Mouse (Mus musculus) MEL (cell line): Measurements from ENCODE around the gene Fmnl1. TPM values are rescaled to one million over a fixed set of nuclear protein-coding genes. Genes with fewer than 3 reads are reported as not detected.

Experiments
- DNase-seq: peaks from one replicate; pipeline ENCODE4 v3.0.0; 2011; ENCODE audit warnings: low read depth, low spot score
- H3K27ac ChIP-seq: 2 replicates; pipeline ENCODE4 v1.5.1; 2012; ENCODE audit warnings: low read depth, mild to moderate bottlenecking, control low read depth, low read length, moderate library complexity; ENCODE audit not compliant: control insufficient read depth
- H3K27me3 ChIP-seq, 2 experiments: fragments of 150-350 bp in 1 of 2; sonication (generic) in 1 of 2; 2 replicates each; pipeline ENCODE4 v1.6.1; 2012; ENCODE audit warnings: low read length in 2 of 2, mild to moderate bottlenecking in 2 of 2, improper control_type of control experiment in 1 of 2, moderate library complexity in 1 of 2; ENCODE audit not compliant: insufficient read depth in 2 of 2, control insufficient read depth in 1 of 2
- H3K36me3 ChIP-seq, 2 experiments: 2 replicates each; pipeline ENCODE4 v1.6.1; 2012 to 2014; ENCODE audit warnings: low read length in 2 of 2, improper control_type of control experiment in 1 of 2, inconsistent platforms in 1 of 2, mild to moderate bottlenecking in 1 of 2; ENCODE audit not compliant: insufficient read depth in 2 of 2, control insufficient read depth in 1 of 2
- H3K4me1 ChIP-seq, 2 experiments: fragments of 150-350 bp in 1 of 2; sonication (generic) in 1 of 2; 2 replicates each; pipeline ENCODE4 v1.6.1; 2012; ENCODE audit warnings: low read length in 2 of 2, improper control_type of control experiment in 1 of 2, mild to moderate bottlenecking in 1 of 2; ENCODE audit not compliant: insufficient read depth in 2 of 2, control insufficient read depth in 1 of 2
- H3K4me3 ChIP-seq, 2 experiments: fragments of 150-350 bp in 1 of 2; sonication (generic) in 1 of 2; 2 replicates each; pipeline ENCODE4 v1.5.1; 2012; ENCODE audit warnings: low read depth in 2 of 2, low read length in 2 of 2, mild to moderate bottlenecking in 2 of 2, moderate library complexity in 2 of 2, control low read depth in 1 of 2, improper control_type of control experiment in 1 of 2; ENCODE audit not compliant: control insufficient read depth in 1 of 2, insufficient read depth in 1 of 2
- H3K79me2 ChIP-seq: 2 replicates; pipeline ENCODE4 v1.6.1; 2012; ENCODE audit warnings: mild to moderate bottlenecking, low read length, moderate library complexity; ENCODE audit not compliant: control insufficient read depth, poor library complexity, insufficient read depth
- H3K9ac ChIP-seq: 2 replicates; pipeline ENCODE4 v1.6.1; 2012; ENCODE audit warnings: low read depth, mild to moderate bottlenecking, control low read depth, low read length, moderate library complexity; ENCODE audit not compliant: control insufficient read depth, poor library complexity, severe bottlenecking
- H3K9me3 ChIP-seq: fragments of 150-350 bp; sonication (generic); replicated peaks from 2 replicates; pipeline ENCODE4 v1.6.1; 2012; ENCODE audit warnings: mild to moderate bottlenecking, low read length, improper control_type of control experiment, moderate library complexity; ENCODE audit not compliant: insufficient read depth
- BHLHE40 ChIP-seq: IDR thresholded peaks from 2 replicates; pipeline ENCODE4 v1.6.1; 2012; ENCODE audit warnings: low read depth, mild to moderate bottlenecking, inconsistent platforms, low read length, improper control_type of control experiment, borderline replicate concordance
- CHD2 ChIP-seq: IDR thresholded peaks from 2 replicates; pipeline ENCODE4 v1.6.1; 2011; ENCODE audit warnings: low read length, improper control_type of control experiment
- E2F4 ChIP-seq: IDR thresholded peaks from 2 replicates; pipeline ENCODE4 v1.6.1; 2011; ENCODE audit warnings: low read depth, low read length, improper control_type of control experiment, borderline replicate concordance
- EP300 ChIP-seq, 2 experiments: IDR thresholded peaks; 2 replicates each; pipeline ENCODE4 v1.6.1; 2011; ENCODE audit warnings: improper control_type of control experiment in 2 of 2, low read length in 2 of 2, low read depth in 1 of 2, mild to moderate bottlenecking in 1 of 2
- GABPA ChIP-seq: IDR thresholded peaks from 2 replicates; pipeline ENCODE4 v1.6.1; 2012; ENCODE audit warnings: low read depth, mild to moderate bottlenecking, inconsistent platforms, low read length, improper control_type of control experiment, moderate library complexity
- GATA1 ChIP-seq: IDR thresholded peaks from 2 replicates; pipeline ENCODE4 v1.6.1; 2011; ENCODE audit warnings: low read depth, low read length, improper control_type of control experiment
- MAX ChIP-seq: IDR thresholded peaks from 2 replicates; pipeline ENCODE4 v1.6.1; 2011; ENCODE audit warnings: low read length, improper control_type of control experiment
- MAZ ChIP-seq: IDR thresholded peaks from 2 replicates; pipeline ENCODE4 v1.6.1; 2012; ENCODE audit warnings: low read depth, mild to moderate bottlenecking, inconsistent platforms, low read length, improper control_type of control experiment
- MEF2A ChIP-seq: IDR thresholded peaks from 2 replicates; pipeline ENCODE4 v1.6.1; 2014; ENCODE audit warnings: low read depth, mild to moderate bottlenecking, inconsistent platforms, low read length, improper control_type of control experiment; ENCODE audit not compliant: poor library complexity, insufficient replicate concordance, severe bottlenecking; ENCODE audit errors: extremely low read depth
- MXI1 ChIP-seq: IDR thresholded peaks from 2 replicates; pipeline ENCODE4 v1.6.1; 2011; ENCODE audit warnings: mild to moderate bottlenecking, low read depth, low read length, improper control_type of control experiment
- POLR2A ChIP-seq, 2 experiments: IDR thresholded peaks; 2 replicates each; pipeline ENCODE4 v1.6.1; 2011 to 2012; ENCODE audit warnings: low read length in 2 of 2, mild to moderate bottlenecking in 2 of 2, control low read depth in 1 of 2, improper control_type of control experiment in 1 of 2, low read depth in 1 of 2, moderate library complexity in 1 of 2; ENCODE audit not compliant: control insufficient read depth in 1 of 2, insufficient read depth in 1 of 2, poor library complexity in 1 of 2
- POLR2AphosphoS5 ChIP-seq: IDR thresholded peaks from 2 replicates; pipeline ENCODE4 v1.6.1; 2012; ENCODE audit warnings: low read depth, borderline replicate concordance, mild to moderate bottlenecking, inconsistent platforms, low read length, moderate library complexity, mixed read lengths
- RAD21 ChIP-seq: IDR thresholded peaks from 2 replicates; pipeline ENCODE4 v1.6.1; 2011; ENCODE audit warnings: mild to moderate bottlenecking, low read depth, low read length, improper control_type of control experiment
- SMC3 ChIP-seq: IDR thresholded peaks from 2 replicates; pipeline ENCODE4 v1.6.1; 2011; ENCODE audit warnings: low read depth, low read length, improper control_type of control experiment
- TBP ChIP-seq: IDR thresholded peaks from 2 replicates; pipeline ENCODE4 v1.8.0; 2011; ENCODE audit warnings: low read depth, low read length, improper control_type of control experiment
- TCF12 ChIP-seq: IDR thresholded peaks from 2 replicates; pipeline ENCODE4 v1.6.1; 2014; ENCODE audit warnings: low read depth, mild to moderate bottlenecking, inconsistent platforms, low read length, improper control_type of control experiment, moderate library complexity
- USF2 ChIP-seq, 2 experiments: IDR thresholded peaks; 2 replicates each; pipeline ENCODE4 v1.6.1; 2011 to 2012; ENCODE audit warnings: improper control_type of control experiment in 2 of 2, low read length in 2 of 2, borderline replicate concordance in 1 of 2, inconsistent platforms in 1 of 2, low read depth in 1 of 2, mild to moderate bottlenecking in 1 of 2; ENCODE audit not compliant: insufficient read depth in 1 of 2
- ZC3H11A ChIP-seq: IDR thresholded peaks from 2 replicates; pipeline ENCODE4 v1.6.1; 2012; ENCODE audit warnings: low read depth, mild to moderate bottlenecking, inconsistent platforms, low read length, improper control_type of control experiment
- ZKSCAN1 ChIP-seq: IDR thresholded peaks from 2 replicates; pipeline ENCODE4 v1.6.1; 2012; ENCODE audit warnings: low read depth, mild to moderate bottlenecking, inconsistent platforms, low read length, improper control_type of control experiment, moderate library complexity
- ZNF384 ChIP-seq: IDR thresholded peaks from 2 replicates; pipeline ENCODE4 v1.6.1; 2012; ENCODE audit warnings: low read depth, mild to moderate bottlenecking, inconsistent platforms, low read length, improper control_type of control experiment
- polyA plus RNA-seq, 2 experiments: library from polyadenylated mRNA; stranded (reverse) in 1 of 2; unstranded in 1 of 2; fragments of >175 nt in 1 of 2; fragments of >200 nt in 1 of 2; gene quantifications; 2 replicates each; pipeline versions ENCODE4 v1.2.1 to v1.2.4; 2012; ENCODE audit warnings: low replicate concordance in 2 of 2, low read depth in 1 of 2; ENCODE audit not compliant: insufficient read length in 2 of 2, insufficient read depth in 1 of 2, missing spikeins in 1 of 2
- total RNA-seq: library from RNA; depleted of rRNA; stranded (reverse); fragments of 300-350 nt; gene quantifications from 2 replicates; pipeline ENCODE4 v1.2.3, GENCODE M21; 2012

Fmnl1 gene
- total and polyA plus RNA-seq, 3 experiments, result 1.7 to 17.2 TPM; not detected in 1

DNA sequence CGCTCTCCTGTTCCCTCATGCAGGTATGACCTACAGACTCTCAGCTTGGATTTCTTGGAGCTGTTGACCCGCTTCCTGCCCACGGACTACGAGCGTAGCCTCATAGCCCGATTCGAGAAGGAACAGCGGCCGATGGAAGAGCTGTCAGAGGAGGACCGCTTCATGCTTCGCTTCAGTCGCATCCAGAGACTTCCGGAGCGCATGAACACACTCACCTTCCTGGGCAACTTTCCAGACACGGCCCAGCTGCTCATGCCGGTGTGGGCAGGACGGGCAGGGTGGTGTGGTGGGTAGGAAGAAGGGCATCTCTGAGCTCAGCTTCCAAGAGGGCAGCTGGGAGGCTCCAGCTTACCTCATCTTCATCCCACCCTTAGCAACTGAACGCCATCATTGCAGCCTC lies 24.3 kb downstream of the Fmnl1 start:
- TF ChIP-seq MAX (no peak), POLR2AphosphoS5 (no peak), ZC3H11A (no peak), SMC3 (no peak), ZNF384 (no peak), TBP (no peak), USF2 (IDR thresholded peaks at IDR 0.05; ENCODE audit: borderline replicate concordance in 1 of 2, insufficient read depth in 1 of 2, low read depth in 1 of 2, low read length in 2 of 2) (no peak), BHLHE40 (no peak), CHD2 (no peak), POLR2A (IDR thresholded peaks at IDR 0.05; ENCODE audit: control insufficient read depth in 1 of 2, insufficient read depth in 1 of 2, low read depth in 1 of 2, low read length in 2 of 2, poor library complexity in 1 of 2) (no peak), ZKSCAN1 (no peak), E2F4 (no peak), EP300 (IDR thresholded peaks at IDR 0.05; ENCODE audit: low read depth in 1 of 2, low read length in 2 of 2) (no peak), RAD21 (no peak), GABPA (no peak), MEF2A (no peak), MAZ (no peak), MXI1 (no peak), TCF12 (no peak)
- TF ChIP-seq, all 39 proteins: peak for 0
- no peaks in the 10 kb centered on the region for H3K4me1 ChIP-seq
- DNase-seq, result no peak
- no peak overlapping the region for H3K4me3 ChIP-seq
- no peaks in the 10 kb centered on the region for H3K79me2 ChIP-seq
- no peak overlapping the region for H3K9ac ChIP-seq
- no peaks in the 10 kb centered on the region for H3K9me3 ChIP-seq
- H3K27me3 ChIP-seq, result no peaks in the 10 kb centered on the region
- no peak overlapping the region for H3K27ac ChIP-seq
- no peaks in the 10 kb centered on the region for H3K36me3 ChIP-seq

DNA sequence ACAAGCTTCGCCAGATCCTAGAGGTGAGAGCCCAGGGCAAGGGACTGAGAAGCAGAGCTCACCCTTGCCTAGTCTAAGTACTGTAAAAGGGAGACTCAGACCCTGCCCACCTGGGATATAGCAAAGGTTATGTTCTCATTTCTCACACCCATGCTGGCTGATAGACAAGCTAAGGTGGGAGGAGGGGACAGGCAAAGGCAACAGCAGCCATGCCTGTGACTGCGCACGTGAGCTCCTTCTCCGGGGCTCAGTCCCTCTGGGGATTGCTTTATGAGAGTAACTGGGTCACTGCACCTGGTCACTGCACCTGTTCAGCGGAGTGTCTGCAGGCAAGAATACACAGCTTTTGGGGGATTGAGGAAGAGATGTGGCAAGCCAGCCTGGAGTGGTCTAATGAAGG lies 24.7 kb downstream of the Fmnl1 start:
- no peaks in the 10 kb centered on the region for H3K9me3 ChIP-seq
- no peak overlapping the region for H3K9ac ChIP-seq
- H3K4me1 ChIP-seq, result no peaks in the 10 kb centered on the region
- H3K79me2 ChIP-seq, result no peaks in the 10 kb centered on the region
- no peaks in the 10 kb centered on the region for H3K36me3 ChIP-seq
- TF ChIP-seq GATA1 (no peak), POLR2AphosphoS5 (no peak)
- DNase-seq, result no peak
- H3K4me3 ChIP-seq, result no peak overlapping the region
- no peak overlapping the region for H3K27ac ChIP-seq
- H3K27me3 ChIP-seq, result no peaks in the 10 kb centered on the region
